Mouse (Mus musculus): ENCODE measurements around the gene Slc8b1. TPM values are rescaled to one million over a fixed set of nuclear protein-coding genes. Genes with fewer than 3 reads are reported as not detected.

The Slc8b1 gene
- polyA plus RNA-seq, 1 experiment from 2014 or later, result 4.9 TPM

DNA sequence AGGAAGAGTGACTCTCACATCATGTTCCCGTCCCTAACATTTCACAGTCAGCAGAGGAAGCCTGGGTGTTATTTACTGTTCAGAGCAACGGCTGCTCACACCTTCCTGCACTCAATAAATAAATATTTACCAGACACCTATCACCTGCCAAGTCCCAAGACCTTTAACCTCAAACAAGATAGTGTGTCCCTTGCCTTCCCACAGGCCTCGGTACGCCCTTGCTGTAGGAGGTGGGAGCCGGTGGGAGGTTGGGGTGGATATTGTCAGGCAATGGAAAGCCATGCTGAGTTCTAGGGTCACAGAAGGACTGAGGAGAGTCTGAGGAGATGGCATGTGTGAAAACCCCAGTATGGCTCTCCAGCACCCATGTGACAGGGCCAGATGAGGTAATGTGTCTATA lies 42.6 kb upstream of the Slc8b1 start:
- H3K36me3 ChIP-seq (ENCODE audit: control insufficient read depth, insufficient read depth, low read length), result no peaks in the 10 kb centered on the region
- H3K4me2 ChIP-seq (replicated peaks; ENCODE audit: low read depth), result no peak overlapping the region
- H3K9ac ChIP-seq (ENCODE audit: low read length), result no peak overlapping the region
- no peak overlapping the region for H3K27ac ChIP-seq (replicated peaks)
- no peaks in the 10 kb centered on the region for H3K9me3 ChIP-seq (ENCODE audit: control insufficient read depth, low read length)
- no peaks in the 10 kb centered on the region for H3K4me1 ChIP-seq (replicated peaks; ENCODE audit: control insufficient read depth, insufficient read depth)
- DNase-seq (ENCODE audit: low spot score) (peak; percentile 63), ATAC-seq (ENCODE audit: low FRiP score, low TSS enrichment) (peak; percentile 64)
- no peak overlapping the region for H3K4me3 ChIP-seq (ENCODE audit: low read depth, low read length)
- WGBS, result 51% methylated on average over 5 of the region's 5 CpGs
- no peaks in the 10 kb centered on the region for H3K27me3 ChIP-seq (ENCODE audit: control insufficient read depth, insufficient read depth, low read length)
- no peak for TF ChIP-seq CTCF (IDR thresholded peaks at IDR 0.05; ENCODE audit: low read depth)
- TF ChIP-seq EP300 (optimal IDR thresholded peaks at IDR 0.05), result no peak

- TF ChIP-seq EP300 (optimal IDR thresholded peaks at IDR 0.05), result no peak
- no peak for TF ChIP-seq CTCF (IDR thresholded peaks at IDR 0.05; ENCODE audit: low read depth)
- no peaks in the 10 kb centered on the region for H3K36me3 ChIP-seq (ENCODE audit: control insufficient read depth, insufficient read depth, low read length)
- ATAC-seq (ENCODE audit: low FRiP score, low TSS enrichment) (no peak), DNase-seq (ENCODE audit: low spot score) (no peak)
- H3K9me3 ChIP-seq (ENCODE audit: control insufficient read depth, low read length), result no peaks in the 10 kb centered on the region
- no peak overlapping the region for H3K4me2 ChIP-seq (replicated peaks; ENCODE audit: low read depth)
- H3K27ac ChIP-seq (replicated peaks), result no peak overlapping the region
- H3K27me3 ChIP-seq (ENCODE audit: control insufficient read depth, insufficient read depth, low read length), result no peaks in the 10 kb centered on the region
- H3K4me3 ChIP-seq (ENCODE audit: low read depth, low read length), result no peak overlapping the region
- 51% methylated on average over 6 of the region's 6 CpGs for WGBS
- H3K4me1 ChIP-seq (replicated peaks; ENCODE audit: control insufficient read depth, insufficient read depth), result no peaks in the 10 kb centered on the region
- no peak overlapping the region for H3K9ac ChIP-seq (ENCODE audit: low read length)
Observed at GRCm38 (mm10) chr5:120468830-120469229, 42.1 kb upstream of the Slc8b1 start.

- Histone ChIP-seq H3K4me2 (replicated peaks; ENCODE audit: low read depth) (no peak overlapping the region), H3K4me3 (ENCODE audit: low read depth, low read length) (no peak overlapping the region), H3K27ac (replicated peaks) (no peak overlapping the region), H3K36me3 (ENCODE audit: control insufficient read depth, insufficient read depth, low read length) (no peaks in the 10 kb centered on the region), H3K9ac (ENCODE audit: low read length) (no peak overlapping the region), H3K4me1 (replicated peaks; ENCODE audit: control insufficient read depth, insufficient read depth) (no peaks in the 10 kb centered on the region), H3K9me3 (ENCODE audit: control insufficient read depth, low read length) (no peaks in the 10 kb centered on the region), H3K27me3 (ENCODE audit: control insufficient read depth, insufficient read depth, low read length) (no peaks in the 10 kb centered on the region)
- TF ChIP-seq EP300 (optimal IDR thresholded peaks at IDR 0.05) (no peak), CTCF (IDR thresholded peaks at IDR 0.05; ENCODE audit: low read depth) (no peak)
- ATAC-seq (ENCODE audit: low FRiP score, low TSS enrichment) (peak; percentile 20; the same call in 1 of the 2 replicates), DNase-seq (ENCODE audit: low spot score) (peak; percentile 27)
- 37% methylated on average over 4 of the region's 4 CpGs for WGBS
Observed at GRCm38 (mm10) chr5:120471538-120471937, 39.4 kb upstream of the Slc8b1 start.

DNA sequence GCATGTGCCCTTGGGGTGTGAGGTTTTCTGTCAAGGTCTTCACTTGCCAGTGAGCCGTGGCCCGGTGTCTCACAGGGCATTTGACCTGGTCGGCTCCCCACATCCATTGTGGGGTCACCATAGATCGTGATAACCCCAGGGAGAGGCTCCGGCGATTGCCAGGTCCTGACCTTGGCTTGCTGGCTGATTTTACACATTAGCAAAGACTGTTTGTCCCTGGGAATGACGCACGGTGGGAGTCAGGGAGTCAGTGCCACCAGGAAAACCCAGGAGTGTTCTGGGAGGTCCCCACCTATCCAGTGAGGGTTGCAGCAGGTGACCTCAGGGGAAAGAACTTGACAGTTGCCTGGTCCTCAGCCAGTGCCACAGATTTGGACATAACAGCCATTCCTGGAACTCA lies 38.2 kb upstream of the Slc8b1 start, which contains the start of gene Sdsl:
Gene Sdsl (minus strand): TSS at position 41 of the 400 bp plus-strand sequence.
- TF ChIP-seq CTCF (IDR thresholded peaks at IDR 0.05; ENCODE audit: low read depth), result no peak
- no peak for TF ChIP-seq EP300 (optimal IDR thresholded peaks at IDR 0.05)

GRCm38 (mm10) chr5:120473361-120473760 lies 37.6 kb upstream of the Slc8b1 start:
- no peaks in the 10 kb centered on the region for H3K36me3 ChIP-seq (ENCODE audit: control insufficient read depth, insufficient read depth, low read length)
- no peak for ATAC-seq (ENCODE audit: low FRiP score, low TSS enrichment)
- 80% methylated on average over 2 of the region's 2 CpGs for WGBS
- H3K27ac ChIP-seq (replicated peaks), result no peak overlapping the region
- H3K4me2 ChIP-seq (replicated peaks; ENCODE audit: low read depth), result no peak overlapping the region
- no peaks in the 10 kb centered on the region for H3K9me3 ChIP-seq (ENCODE audit: control insufficient read depth, low read length)
- TF ChIP-seq CTCF (IDR thresholded peaks at IDR 0.05; ENCODE audit: low read depth) (no peak), EP300 (optimal IDR thresholded peaks at IDR 0.05) (no peak)
- H3K4me1 ChIP-seq (replicated peaks; ENCODE audit: control insufficient read depth, insufficient read depth), result no peaks in the 10 kb centered on the region
- no peak for DNase-seq (ENCODE audit: low spot score)
- no peaks in the 10 kb centered on the region for H3K27me3 ChIP-seq (ENCODE audit: control insufficient read depth, insufficient read depth, low read length)
- H3K9ac ChIP-seq (ENCODE audit: low read length), result no peak overlapping the region
- no peak overlapping the region for H3K4me3 ChIP-seq (ENCODE audit: low read depth, low read length)

More for the DNA sequence above, 38.2 kb upstream of the Slc8b1 start, which contains the start of gene Sdsl:
- H3K4me3 ChIP-seq (ENCODE audit: low read depth, low read length), result no peak within 1 kb of the TSS
- no peaks in the 10 kb centered on the region for H3K9me3 ChIP-seq (ENCODE audit: control insufficient read depth, low read length)
- ATAC-seq (ENCODE audit: low FRiP score, low TSS enrichment) (no peak), DNase-seq (ENCODE audit: low spot score) (no peak)
- no peak within 1 kb of the TSS for H3K4me2 ChIP-seq (replicated peaks; ENCODE audit: low read depth)
- H3K36me3 ChIP-seq (ENCODE audit: control insufficient read depth, insufficient read depth, low read length), result no peaks in the 10 kb centered on the region
- no peak within 1 kb of the TSS for H3K27ac ChIP-seq (replicated peaks)
- no peaks in the 10 kb centered on the region for H3K4me1 ChIP-seq (replicated peaks; ENCODE audit: control insufficient read depth, insufficient read depth)
- H3K27me3 ChIP-seq (ENCODE audit: control insufficient read depth, insufficient read depth, low read length), result no peaks in the 10 kb centered on the region
- 60% methylated on average over 8 of the region's 8 CpGs for WGBS
- H3K9ac ChIP-seq (ENCODE audit: low read length), result no peak within 1 kb of the TSS

- H3K4me2 ChIP-seq (replicated peaks; ENCODE audit: low read depth), result no peak overlapping the region
- TF ChIP-seq EP300 (optimal IDR thresholded peaks at IDR 0.05) (no peak), CTCF (IDR thresholded peaks at IDR 0.05; ENCODE audit: low read depth) (no peak)
- no peaks in the 10 kb centered on the region for H3K27me3 ChIP-seq (ENCODE audit: control insufficient read depth, insufficient read depth, low read length)
- H3K4me3 ChIP-seq (ENCODE audit: low read depth, low read length), result no peak overlapping the region
- no peaks in the 10 kb centered on the region for H3K4me1 ChIP-seq (replicated peaks; ENCODE audit: control insufficient read depth, insufficient read depth)
- 46% methylated on average over 8 of the region's 8 CpGs for WGBS
- no peak overlapping the region for H3K27ac ChIP-seq (replicated peaks)
- no peak for ATAC-seq (ENCODE audit: low FRiP score, low TSS enrichment)
- DNase-seq (ENCODE audit: low spot score), result no peak
- H3K9me3 ChIP-seq (ENCODE audit: control insufficient read depth, low read length), result no peaks in the 10 kb centered on the region
- no peaks in the 10 kb centered on the region for H3K36me3 ChIP-seq (ENCODE audit: control insufficient read depth, insufficient read depth, low read length)
- H3K9ac ChIP-seq (ENCODE audit: low read length), result no peak overlapping the region
Observed at GRCm38 (mm10) chr5:120475861-120476260, 35.1 kb upstream of the Slc8b1 start.

All from stomach, postnatal 0 days (tissue).